Mouse (Mus musculus) MN1 (cell line): Measurements from ENCODE around the gene Stambpl1.

Experiments
- DNase-seq: peaks from one replicate; pipeline ENCODE4 v3.0.0-alpha.2; 2016; ENCODE audit warnings: low spot score

Stambpl1 gene

GRCm38 (mm10) chr19:34284383-34284782, 92.4 kb downstream of the Stambpl1 start:
- DNase-seq = no peak

GRCm38 (mm10) chr19:34284826-34285225, 92.8 kb downstream of the Stambpl1 start:
- no peak for DNase-seq

GRCm38 (mm10) chr19:34287221-34287620, 95.2 kb downstream of the Stambpl1 start:
- DNase-seq = no peak

DNA sequence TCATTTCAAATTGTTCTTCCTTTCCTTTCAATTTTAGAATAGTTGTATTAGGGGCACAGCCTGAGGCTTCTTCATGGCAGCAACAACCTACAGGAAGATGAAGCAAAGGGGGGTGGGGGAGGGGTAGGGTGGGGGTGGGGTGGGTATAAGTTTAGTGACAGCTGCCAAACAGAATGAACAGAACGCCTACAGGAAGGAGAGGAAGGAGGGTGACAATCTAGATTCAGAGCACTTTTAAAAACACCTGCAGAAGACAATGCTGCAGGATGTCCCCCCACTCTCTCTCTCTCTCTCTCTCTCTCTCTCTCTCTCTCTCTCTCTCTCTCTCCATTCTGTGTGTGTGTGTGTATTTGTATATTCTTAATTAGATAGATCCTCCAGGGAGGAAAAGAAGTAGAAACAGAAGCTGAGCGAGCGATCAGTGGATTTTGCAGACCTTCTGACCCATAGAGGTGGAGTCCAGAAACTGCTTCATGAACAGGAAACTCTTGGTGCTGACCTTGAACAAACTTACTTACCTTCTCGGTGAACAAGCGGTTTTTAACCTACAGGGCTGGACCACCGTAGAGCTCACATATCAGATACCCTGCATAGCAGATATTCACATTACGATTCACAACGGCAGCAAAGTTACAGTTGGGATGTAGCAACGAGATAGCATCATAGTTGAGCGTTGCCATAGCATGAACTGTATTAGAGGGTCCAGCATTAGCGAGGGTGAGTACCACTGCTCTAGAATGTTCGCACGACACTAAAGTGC, 95.8 kb downstream of the Stambpl1 start:
- DNase-seq = no peak

- DNase-seq = no peak
Measured at GRCm38 (mm10) chr19:34288696-34289095, 96.7 kb downstream of the Stambpl1 start.
